Mouse (Mus musculus) stomach, postnatal 0 days (tissue): ENCODE data around the gene Amotl1.
A peak's percentile ranks its signal among the peaks of the same experiment; 100 is the strongest.

Experiments
- CTCF ChIP-seq: IDR thresholded peaks from 2 replicates; pipeline ENCODE4 v1.5.1; 2016; ENCODE audit warnings: antibody characterized with exemption, low read depth, mild to moderate bottlenecking, moderate library complexity
- EP300 ChIP-seq: optimal IDR thresholded peaks from 2 replicates; pipeline ENCODE3; 2016; ENCODE audit warnings: antibody characterized with exemption

DNA sequence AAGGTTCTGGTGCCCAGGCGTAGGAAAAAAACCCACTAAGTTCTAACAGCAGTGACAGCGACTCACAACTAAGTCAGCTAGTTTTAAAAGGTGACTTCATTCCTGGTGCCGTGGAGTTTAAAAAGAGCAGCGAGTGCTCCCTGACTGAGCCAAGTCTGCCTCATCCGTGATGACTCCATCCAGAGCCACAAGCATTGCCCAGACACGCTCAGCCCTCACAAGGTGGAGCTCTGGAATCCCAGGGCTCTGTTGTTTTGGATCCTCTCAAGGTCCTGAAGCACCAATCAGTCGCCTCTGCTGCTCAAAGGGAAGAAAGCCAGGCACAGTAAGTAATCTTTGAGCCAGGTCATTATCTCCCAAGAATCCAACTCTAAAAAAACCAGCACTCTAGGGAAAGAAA, 18.0 kb upstream of the Amotl1 start:
- TF ChIP-seq CTCF = 0 out of 2 replicates have a peak, but pooled peaks have one; percentile 17
- no peak for TF ChIP-seq EP300
